Mouse (Mus musculus): ENCODE data around the gene Echdc1. TPM values are rescaled to one million over a fixed set of nuclear protein-coding genes. Genes with fewer than 3 reads are reported as not detected.

Echdc1 gene
- polyA plus RNA-seq, 1 experiment: 6.8 TPM

DNA sequence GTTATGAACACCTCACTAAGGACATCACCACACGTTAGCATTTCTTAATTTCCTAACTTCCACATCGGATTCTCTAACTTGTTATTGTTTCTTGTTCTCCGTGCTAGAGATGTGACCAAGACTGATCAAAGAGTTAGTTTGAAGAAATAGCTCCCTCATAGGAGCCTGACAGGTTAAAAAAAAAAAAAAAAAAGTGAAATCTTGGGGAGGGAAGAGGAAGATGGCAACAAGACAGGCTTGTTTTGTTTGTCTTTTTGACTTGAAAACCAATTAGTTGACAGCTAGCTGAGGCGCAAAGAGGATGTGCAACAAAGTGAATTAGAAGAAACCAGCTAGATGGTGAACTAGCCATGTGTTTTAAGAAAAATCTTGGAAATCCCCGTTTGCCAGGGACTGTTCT lies 939 bp downstream of the Echdc1 start:
- H3K4me3 ChIP-seq (ENCODE audit: insufficient read depth, poor library complexity, severe bottlenecking): peak overlapping the region; percentile 47

DNA sequence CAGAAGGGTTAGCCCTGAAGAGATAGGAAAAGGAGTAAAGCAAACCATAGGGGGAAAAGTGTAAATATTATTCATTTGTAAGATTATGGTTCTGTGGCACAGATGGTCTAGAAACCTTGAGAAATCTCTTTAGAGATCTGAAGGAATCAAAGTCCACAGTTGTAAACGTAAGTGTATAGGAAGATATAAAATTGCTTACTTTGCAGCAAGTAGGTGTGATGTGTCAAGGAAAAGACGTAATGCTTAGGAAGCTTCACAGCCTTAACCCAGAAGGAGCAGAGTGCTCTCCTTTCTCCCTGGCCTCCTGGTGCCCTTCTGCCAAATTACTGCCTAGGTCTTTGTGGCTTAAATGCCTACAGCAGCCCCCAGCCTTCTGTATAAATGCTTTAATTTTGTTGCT lies 11.9 kb downstream of the Echdc1 start:
- H3K4me3 ChIP-seq (ENCODE audit: insufficient read depth, poor library complexity, severe bottlenecking): no peak overlapping the region
- no peaks in the 10 kb centered on the region for H3K79me3 ChIP-seq (ENCODE audit: low read depth)
- TF ChIP-seq CEBPB (IDR thresholded peaks at IDR 0.05; ENCODE audit: low read depth): no peak
- no peak for TF ChIP-seq MYOD1 (IDR thresholded peaks at IDR 0.05; ENCODE audit: control insufficient read depth, insufficient read length, low read depth)
- no peak for TF ChIP-seq FOSL1 (IDR thresholded peaks at IDR 0.05; ENCODE audit: insufficient read depth, low read length, poor library complexity, severe bottlenecking)
- no peak for TF ChIP-seq MYOG (IDR thresholded peaks at IDR 0.05; ENCODE audit: control insufficient read depth, extremely low read depth, insufficient read length)
- no peak for TF ChIP-seq CTCF (IDR thresholded peaks at IDR 0.05; ENCODE audit: control insufficient read depth, insufficient read depth, insufficient read length)
- TF ChIP-seq MAX (IDR thresholded peaks at IDR 0.05): no peak
- no peak for TF ChIP-seq USF1 (IDR thresholded peaks at IDR 0.05; ENCODE audit: low read depth)
- H3K36me3 ChIP-seq (ENCODE audit: control insufficient read depth, insufficient read depth): no peaks in the 10 kb centered on the region
- H3K27me3 ChIP-seq (ENCODE audit: control insufficient read depth, insufficient read depth, insufficient read length): no peaks in the 10 kb centered on the region
- H3ac ChIP-seq (ENCODE audit: control insufficient read depth, insufficient read length, low read depth): no peak overlapping the region
- H3K79me2 ChIP-seq (ENCODE audit: control insufficient read depth, insufficient read depth): no peaks in the 10 kb centered on the region

More for the DNA sequence above, 939 bp downstream of the Echdc1 start:
- TF ChIP-seq USF1 (IDR thresholded peaks at IDR 0.05; ENCODE audit: low read depth) (no peak), FOSL1 (IDR thresholded peaks at IDR 0.05; ENCODE audit: insufficient read depth, low read length, poor library complexity, severe bottlenecking) (no peak)
- H3K36me3 ChIP-seq (ENCODE audit: control insufficient read depth, insufficient read depth): peaks cover 4% of the 10 kb centered on the region
- H3K27me3 ChIP-seq (ENCODE audit: control insufficient read depth, insufficient read depth, insufficient read length): no peaks in the 10 kb centered on the region
- H3K79me2 ChIP-seq (ENCODE audit: control insufficient read depth, insufficient read depth): peaks cover 8% of the 10 kb centered on the region
- H3K79me3 ChIP-seq (ENCODE audit: low read depth): no peaks in the 10 kb centered on the region
- H3ac ChIP-seq (ENCODE audit: control insufficient read depth, insufficient read length, low read depth): no peak overlapping the region

DNA sequence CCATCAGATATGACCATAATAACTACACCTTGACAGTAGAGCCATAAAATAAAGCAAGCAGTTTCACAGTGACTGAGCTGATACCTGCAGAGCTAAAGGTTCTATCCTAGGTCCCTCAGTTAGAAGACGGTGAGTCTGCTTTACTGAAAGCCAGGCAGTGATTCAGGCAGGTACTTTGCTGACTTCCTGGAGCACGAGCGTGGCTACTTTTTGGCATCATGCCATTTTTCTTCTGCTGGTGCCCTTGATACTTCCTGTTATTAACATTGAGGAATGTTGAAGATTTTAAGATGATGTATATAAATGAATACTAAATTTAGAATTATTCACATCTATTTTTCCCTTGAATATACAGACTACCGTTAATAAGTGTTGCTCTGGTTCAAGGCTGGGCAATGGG lies 20.9 kb downstream of the Echdc1 start:
- no peaks in the 10 kb centered on the region for H3K79me2 ChIP-seq (ENCODE audit: control insufficient read depth, insufficient read depth)
- H3K36me3 ChIP-seq (ENCODE audit: control insufficient read depth, insufficient read depth): peaks cover 5% of the 10 kb centered on the region
- H3K4me3 ChIP-seq (ENCODE audit: insufficient read depth, poor library complexity, severe bottlenecking): no peak overlapping the region
- no peaks in the 10 kb centered on the region for H3K27me3 ChIP-seq (ENCODE audit: control insufficient read depth, insufficient read depth, insufficient read length)
- H3ac ChIP-seq (ENCODE audit: control insufficient read depth, insufficient read length, low read depth): no peak overlapping the region
- H3K79me3 ChIP-seq (ENCODE audit: low read depth): no peaks in the 10 kb centered on the region
- no peak for TF ChIP-seq MAX (IDR thresholded peaks at IDR 0.05)
- TF ChIP-seq USF1 (IDR thresholded peaks at IDR 0.05; ENCODE audit: low read depth): no peak
- TF ChIP-seq MYOD1 (IDR thresholded peaks at IDR 0.05; ENCODE audit: control insufficient read depth, insufficient read length, low read depth): no peak
- no peak for TF ChIP-seq MYOG (IDR thresholded peaks at IDR 0.05; ENCODE audit: control insufficient read depth, extremely low read depth, insufficient read length)
- TF ChIP-seq CEBPB (IDR thresholded peaks at IDR 0.05; ENCODE audit: low read depth): no peak
- no peak for TF ChIP-seq CTCF (IDR thresholded peaks at IDR 0.05; ENCODE audit: control insufficient read depth, insufficient read depth, insufficient read length)
- TF ChIP-seq FOSL1 (IDR thresholded peaks at IDR 0.05; ENCODE audit: insufficient read depth, low read length, poor library complexity, severe bottlenecking): no peak

DNA sequence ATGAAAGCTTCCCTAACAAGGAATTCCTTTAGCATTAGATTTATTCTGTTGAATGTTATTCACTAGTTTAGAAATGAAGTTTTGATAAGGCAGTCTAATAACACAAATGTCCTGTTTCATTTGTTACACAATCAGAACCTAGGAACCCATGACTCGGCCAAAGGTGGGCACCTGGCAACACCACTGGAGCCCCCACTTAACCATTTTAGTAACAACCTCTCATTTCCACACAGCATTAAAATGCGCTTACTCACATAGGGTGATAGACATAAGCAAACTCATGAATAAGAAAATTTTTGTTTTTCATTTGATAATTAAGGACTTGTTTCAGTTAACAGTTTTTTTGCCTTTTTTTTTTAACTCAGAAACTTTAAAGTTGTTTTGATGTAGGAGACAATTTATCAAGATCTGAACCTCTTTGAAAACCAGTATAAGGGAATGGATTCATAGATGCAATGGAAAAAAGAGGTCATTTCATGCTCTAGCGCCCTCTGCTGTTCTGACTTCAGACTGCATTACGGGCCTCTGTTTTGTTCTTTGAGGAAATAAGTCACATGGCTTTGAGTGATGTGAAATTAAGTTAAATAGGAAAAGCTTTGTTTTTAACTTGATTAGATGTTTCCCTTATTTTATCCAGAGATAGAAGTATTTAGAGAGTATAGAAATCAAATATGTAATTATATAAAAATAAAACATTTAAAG lies 25.5 kb downstream of the Echdc1 start:
- Histone ChIP-seq H3K27me3 (ENCODE audit: control insufficient read depth, insufficient read depth, insufficient read length) (no peaks in the 10 kb centered on the region), H3K4me3 (ENCODE audit: insufficient read depth, poor library complexity, severe bottlenecking) (no peak overlapping the region), H3ac (ENCODE audit: control insufficient read depth, insufficient read length, low read depth) (no peak overlapping the region), H3K79me3 (ENCODE audit: low read depth) (no peaks in the 10 kb centered on the region), H3K36me3 (ENCODE audit: control insufficient read depth, insufficient read depth) (peaks cover 41% of the 10 kb centered on the region), H3K79me2 (ENCODE audit: control insufficient read depth, insufficient read depth) (no peaks in the 10 kb centered on the region)
- TF ChIP-seq USF1 (IDR thresholded peaks at IDR 0.05; ENCODE audit: low read depth): peak; percentile 38
- TF ChIP-seq MAX (IDR thresholded peaks at IDR 0.05): no peak

DNA sequence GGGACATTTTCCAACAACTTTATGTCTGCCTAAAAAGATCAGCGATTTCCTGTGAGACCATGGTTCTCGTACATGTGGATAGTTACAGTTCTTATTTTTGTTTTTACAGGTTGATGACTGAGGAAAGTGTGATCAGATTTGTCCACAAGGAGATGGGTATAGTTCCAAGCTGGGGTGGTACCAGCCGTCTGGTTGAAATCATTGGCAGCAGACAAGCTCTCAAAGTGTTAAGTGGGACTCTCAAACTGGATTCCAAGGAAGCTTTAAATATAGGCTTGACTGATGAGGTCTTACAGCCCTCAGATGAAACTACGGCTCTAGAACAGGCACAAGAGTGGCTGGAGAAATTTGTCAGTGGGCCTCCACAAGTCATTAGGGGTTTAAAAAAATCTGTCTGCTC lies 31.3 kb downstream of the Echdc1 start:
- Histone ChIP-seq H3ac (ENCODE audit: control insufficient read depth, insufficient read length, low read depth) (no peak overlapping the region), H3K79me3 (ENCODE audit: low read depth) (peaks cover 4% of the 10 kb centered on the region), H3K36me3 (ENCODE audit: control insufficient read depth, insufficient read depth) (peaks cover 82% of the 10 kb centered on the region), H3K27me3 (ENCODE audit: control insufficient read depth, insufficient read depth, insufficient read length) (no peaks in the 10 kb centered on the region), H3K79me2 (ENCODE audit: control insufficient read depth, insufficient read depth) (peaks cover 16% of the 10 kb centered on the region), H3K4me3 (ENCODE audit: insufficient read depth, poor library complexity, severe bottlenecking) (no peak overlapping the region)
- TF ChIP-seq CEBPB (IDR thresholded peaks at IDR 0.05; ENCODE audit: low read depth) (no peak), CTCF (IDR thresholded peaks at IDR 0.05; ENCODE audit: control insufficient read depth, insufficient read depth, insufficient read length) (no peak), MYOD1 (IDR thresholded peaks at IDR 0.05; ENCODE audit: control insufficient read depth, insufficient read length, low read depth) (no peak), USF1 (IDR thresholded peaks at IDR 0.05; ENCODE audit: low read depth) (no peak), MAX (IDR thresholded peaks at IDR 0.05) (no peak), MYOG (IDR thresholded peaks at IDR 0.05; ENCODE audit: control insufficient read depth, extremely low read depth, insufficient read length) (no peak)

DNA sequence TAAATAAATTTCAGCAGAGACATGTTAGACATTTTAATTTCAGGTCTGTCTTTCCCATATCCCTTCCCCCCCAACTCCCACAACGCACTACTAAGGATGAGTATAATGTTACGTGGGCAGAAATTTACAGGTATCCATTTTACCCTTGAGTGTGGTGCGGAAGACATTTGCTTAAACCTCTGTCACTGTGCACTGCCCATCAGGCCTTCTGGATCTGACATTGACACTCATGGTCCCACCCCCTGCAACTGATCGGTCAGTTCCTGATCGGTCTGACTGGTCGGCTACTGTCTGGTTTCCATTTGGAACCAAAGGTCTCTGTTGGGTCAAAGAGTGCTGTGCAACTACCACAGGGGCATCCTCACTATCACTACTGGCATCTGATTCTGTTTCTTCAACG lies 33.7 kb downstream of the Echdc1 start:
- H3ac ChIP-seq (ENCODE audit: control insufficient read depth, insufficient read length, low read depth): no peak overlapping the region
- no peak overlapping the region for H3K4me3 ChIP-seq (ENCODE audit: insufficient read depth, poor library complexity, severe bottlenecking)
- no peaks in the 10 kb centered on the region for H3K27me3 ChIP-seq (ENCODE audit: control insufficient read depth, insufficient read depth, insufficient read length)
- H3K79me2 ChIP-seq (ENCODE audit: control insufficient read depth, insufficient read depth): peaks cover 40% of the 10 kb centered on the region
- TF ChIP-seq MYOD1 (IDR thresholded peaks at IDR 0.05; ENCODE audit: control insufficient read depth, insufficient read length, low read depth): no peak
- no peak for TF ChIP-seq MAX (IDR thresholded peaks at IDR 0.05)
- no peak for TF ChIP-seq MYOG (IDR thresholded peaks at IDR 0.05; ENCODE audit: control insufficient read depth, extremely low read depth, insufficient read length)
- TF ChIP-seq CEBPB (IDR thresholded peaks at IDR 0.05; ENCODE audit: low read depth): no peak
- TF ChIP-seq FOSL1 (IDR thresholded peaks at IDR 0.05; ENCODE audit: insufficient read depth, low read length, poor library complexity, severe bottlenecking): no peak
- TF ChIP-seq USF1 (IDR thresholded peaks at IDR 0.05; ENCODE audit: low read depth): no peak
- TF ChIP-seq CTCF (IDR thresholded peaks at IDR 0.05; ENCODE audit: control insufficient read depth, insufficient read depth, insufficient read length): no peak
- H3K79me3 ChIP-seq (ENCODE audit: low read depth): peaks cover 15% of the 10 kb centered on the region
- H3K36me3 ChIP-seq (ENCODE audit: control insufficient read depth, insufficient read depth): peaks cover 82% of the 10 kb centered on the region
